Mouse (Mus musculus) forebrain, embryonic 14.5 days (tissue): Measurements from ENCODE around the gene Fam83g. TPM values are rescaled to one million over a fixed set of nuclear protein-coding genes. Genes with fewer than 3 reads are reported as not detected.

Experiments used
- ATAC-seq: fragments of 200-750 bp; cut with Nextera tagmentation; 2 replicates; pipeline ENCODE4 v1.8.0; 2017; ENCODE audit warnings: mild to moderate bottlenecking, moderate library complexity
- DNase-seq: peaks from one replicate; pipeline ENCODE4 v3.0.0-alpha.2; 2015; ENCODE audit warnings: low spot score
- H3K27ac ChIP-seq: fragments of 300-500 bp; sonication (generic); 2 replicates; pipeline ENCODE4 v1.5.1; 2014; ENCODE audit warnings: low read depth, mild to moderate bottlenecking, control low read depth, low read length, moderate library complexity
- H3K27me3 ChIP-seq: fragments of 300-500 bp; sonication (generic); replicated peaks from 2 replicates; pipeline ENCODE4 v1.6.1; 2014; ENCODE audit warnings: low read length, control low read depth, mixed read lengths; ENCODE audit not compliant: control insufficient read depth, insufficient read depth
- H3K36me3 ChIP-seq: fragments of 300-500 bp; sonication (generic); 2 replicates; pipeline ENCODE4 v1.6.1; 2014; ENCODE audit warnings: low read length, control low read depth; ENCODE audit not compliant: control insufficient read depth, insufficient read depth
- H3K4me1 ChIP-seq: fragments of 300-500 bp; sonication (generic); 2 replicates; pipeline ENCODE4 v1.6.1; 2014; ENCODE audit warnings: antibody characterized with exemption, low read length, control low read depth; ENCODE audit not compliant: control insufficient read depth, insufficient read depth
- H3K4me2 ChIP-seq: fragments of 300-500 bp; sonication (generic); 2 replicates; pipeline ENCODE4 v1.6.1; 2014; ENCODE audit warnings: mild to moderate bottlenecking, control low read depth, low read length
- H3K4me3 ChIP-seq: fragments of 300-500 bp; sonication (generic); 2 replicates; pipeline ENCODE4 v1.5.1; 2014; ENCODE audit warnings: low read depth, low read length, control low read depth
- H3K9ac ChIP-seq: fragments of 300-500 bp; sonication (generic); 2 replicates; pipeline ENCODE4 v1.6.1; 2014; ENCODE audit warnings: mild to moderate bottlenecking, low read length, control low read depth, moderate library complexity
- H3K9me3 ChIP-seq: fragments of 300-500 bp; sonication (generic); replicated peaks from 2 replicates; pipeline ENCODE4 v1.6.1; 2016; ENCODE audit warnings: low read length, control low read depth, mixed read lengths; ENCODE audit not compliant: control insufficient read depth
- WGBS: fragments of 180-500 bp; shearing (Covaris S2); extraction: QIAGEN DNeasy Blood & Tissue Kit; methylation state at CpG from one replicate; pipeline ENCODE4 v1.1.7; 2014; 5-methylcytosine and 5-hydroxymethylcytosine counted together
- polyA plus RNA-seq: library from polyadenylated mRNA; unstranded; fragments of >200 nt; fragmentation: Nextera tagmentation; extraction: Ambion mirVana; gene quantifications from 2 replicates; pipeline ENCODE4 v1.2.1, GENCODE M21; 2014

Gene Fam83g
- polyA plus RNA-seq, 1 experiment from 2014 or later, result 0.25 TPM

- no peaks in the 10 kb centered on the region for H3K9me3 ChIP-seq
- 74% methylated on average over 5 of the region's 5 CpGs for WGBS
- no peaks in the 10 kb centered on the region for H3K4me1 ChIP-seq
- no peak for ATAC-seq
- H3K27ac ChIP-seq, result no peak overlapping the region
- no peaks in the 10 kb centered on the region for H3K36me3 ChIP-seq
- no peaks in the 10 kb centered on the region for H3K27me3 ChIP-seq
- H3K4me3 ChIP-seq, result no peak overlapping the region
- no peak overlapping the region for H3K4me2 ChIP-seq
- H3K9ac ChIP-seq, result no peak overlapping the region
- no peak for DNase-seq
Measured at GRCm38 (mm10) chr11:61643184-61643961, 40.5 kb upstream of the Fam83g start.

GRCm38 (mm10) chr11:61644576-61645326 lies 39.1 kb upstream of the Fam83g start:
- Histone ChIP-seq H3K4me2 (no peak overlapping the region), H3K27me3 (no peaks in the 10 kb centered on the region), H3K27ac (no peak overlapping the region), H3K9me3 (no peaks in the 10 kb centered on the region), H3K36me3 (no peaks in the 10 kb centered on the region), H3K9ac (no peak overlapping the region), H3K4me1 (no peaks in the 10 kb centered on the region), H3K4me3 (no peak overlapping the region)
- DNase-seq (peak; percentile 31), ATAC-seq (no peak)
- 67% methylated on average over 11 of the region's 11 CpGs for WGBS

- 79% methylated on average over 5 of the region's 5 CpGs for WGBS
- Histone ChIP-seq H3K27me3 (no peaks in the 10 kb centered on the region), H3K4me3 (no peak overlapping the region), H3K4me2 (no peak overlapping the region), H3K9ac (no peak overlapping the region), H3K4me1 (no peaks in the 10 kb centered on the region), H3K27ac (no peak overlapping the region), H3K9me3 (no peaks in the 10 kb centered on the region), H3K36me3 (no peaks in the 10 kb centered on the region)
- ATAC-seq, result no peak
- DNase-seq, result no peak
Measured at GRCm38 (mm10) chr11:61645357-61645857, 38.5 kb upstream of the Fam83g start.

- Histone ChIP-seq H3K27ac (no peak overlapping the region), H3K27me3 (no peaks in the 10 kb centered on the region), H3K36me3 (no peaks in the 10 kb centered on the region), H3K4me3 (no peak overlapping the region), H3K4me2 (no peak overlapping the region), H3K9me3 (no peaks in the 10 kb centered on the region), H3K9ac (no peak overlapping the region), H3K4me1 (no peaks in the 10 kb centered on the region)
- WGBS, result 56% methylated on average over 2 of the region's 2 CpGs
- ATAC-seq (no peak), DNase-seq (no peak)
Measured at GRCm38 (mm10) chr11:61646499-61647039, 37.3 kb upstream of the Fam83g start.

GRCm38 (mm10) chr11:61647110-61647910 lies 36.6 kb upstream of the Fam83g start:
- Histone ChIP-seq H3K27me3 (no peaks in the 10 kb centered on the region), H3K27ac (no peak overlapping the region), H3K4me3 (no peak overlapping the region), H3K4me2 (no peak overlapping the region), H3K36me3 (no peaks in the 10 kb centered on the region), H3K4me1 (no peaks in the 10 kb centered on the region), H3K9me3 (no peaks in the 10 kb centered on the region), H3K9ac (no peak overlapping the region)
- no peak for DNase-seq
- 76% methylated on average over 10 of the region's 10 CpGs for WGBS
- ATAC-seq, result no peak

- Histone ChIP-seq H3K36me3 (no peaks in the 10 kb centered on the region), H3K9me3 (no peaks in the 10 kb centered on the region), H3K4me3 (no peak overlapping the region), H3K4me1 (no peaks in the 10 kb centered on the region), H3K9ac (no peak overlapping the region), H3K4me2 (no peak overlapping the region), H3K27me3 (no peaks in the 10 kb centered on the region), H3K27ac (no peak overlapping the region)
- DNase-seq (no peak), ATAC-seq (no peak)
- 83% methylated on average over 6 of the region's 6 CpGs for WGBS
Measured at GRCm38 (mm10) chr11:61647956-61648748, 35.7 kb upstream of the Fam83g start.

GRCm38 (mm10) chr11:61648749-61649115 lies 35.2 kb upstream of the Fam83g start:
- Histone ChIP-seq H3K4me2 (no peak overlapping the region), H3K27ac (no peak overlapping the region), H3K4me1 (no peaks in the 10 kb centered on the region), H3K9ac (no peak overlapping the region), H3K36me3 (no peaks in the 10 kb centered on the region), H3K27me3 (no peaks in the 10 kb centered on the region), H3K9me3 (no peaks in the 10 kb centered on the region), H3K4me3 (no peak overlapping the region)
- DNase-seq (no peak), ATAC-seq (no peak)
- WGBS, result 81% methylated on average over 7 of the region's 7 CpGs

GRCm38 (mm10) chr11:61649163-61649580 lies 34.7 kb upstream of the Fam83g start:
- no peaks in the 10 kb centered on the region for H3K4me1 ChIP-seq
- WGBS, result 94% methylated on average over 5 of the region's 5 CpGs

More at GRCm38 (mm10) chr11:61649163-61649580, 34.7 kb upstream of the Fam83g start:
- H3K4me2 ChIP-seq, result no peak overlapping the region
- no peaks in the 10 kb centered on the region for H3K9me3 ChIP-seq
- ATAC-seq (no peak), DNase-seq (no peak)
- no peaks in the 10 kb centered on the region for H3K36me3 ChIP-seq
- no peak overlapping the region for H3K9ac ChIP-seq
- no peak overlapping the region for H3K27ac ChIP-seq
- H3K27me3 ChIP-seq, result no peaks in the 10 kb centered on the region
- H3K4me3 ChIP-seq, result no peak overlapping the region
